ENCODE assay signal across 8 mouse cellular contexts in genomic region chr2:110017087-110017486, GRCm38 (mm10). TPM values are rescaled to one million over a fixed set of nuclear protein-coding genes. Genes with fewer than 3 reads are reported as not detected.
A peak's percentile ranks its signal among the peaks of the same experiment; 100 is the strongest.
DNase-seq lines count a peak whose midpoint lies in the region; ATAC-seq and TF ChIP-seq lines count a peak whose summit lies in the region.

No protein-coding gene starts in this region.

- no peak for TF ChIP-seq EP300 in liver, embryonic 14.5 days (IDR thresholded peaks at IDR 0.05; ENCODE audit: low read depth)

- no peaks in the 10 kb centered on the region for H3K4me1 ChIP-seq in spleen, adult 2 months (ENCODE audit: control insufficient read depth, insufficient read depth, insufficient read length)
- peaks cover 6 to 10% of the 10 kb centered on the region in 2 experiments for H3K4me1 ChIP-seq in liver, embryonic 14.5 days (replicated peaks; ENCODE audit: control insufficient read depth in 2 of 2, insufficient read depth in 2 of 2, low read length in 1 of 2)

- peak overlapping the region; percentile 88 for H3K4me3 ChIP-seq in gastrocnemius, adult 2 months
- peak overlapping the region; percentile 76; the same call in 1 of the 2 replicates for H3K4me3 ChIP-seq in spleen, adult 2 months (ENCODE audit: extremely low read depth, insufficient read depth, insufficient read length)
- H3K4me3 ChIP-seq in liver, embryonic 14.5 days (ENCODE audit: insufficient read depth in 1 of 2, low read depth in 2 of 2, low read length in 2 of 2), result peak overlapping the region; percentile 81 to 94

- peak overlapping the region; percentile 86 for H3K4me2 ChIP-seq in liver, embryonic 14.5 days (ENCODE audit: low read depth)

- TF ChIP-seq CTCF in gastrocnemius, adult 2 months (IDR thresholded peaks at IDR 0.05), result no peak
- no peak for TF ChIP-seq CTCF in spleen, adult 2 months (IDR thresholded peaks at IDR 0.05; ENCODE audit: extremely low read depth, insufficient read depth, insufficient read length, insufficient replicate concordance)
- no peak for TF ChIP-seq CTCF in liver, embryonic 14.5 days (IDR thresholded peaks at IDR 0.05; ENCODE audit: low read depth)

- DNase-seq in gastrocnemius, adult 2 months, result no peak
- DNase-seq in gastrocnemius, adult 18-20 months (ENCODE audit: low spot score), result no peak
- no peak for DNase-seq in spleen, adult 2 months (ENCODE audit: low read depth in 1 of 2, low spot score in 2 of 2)
- no peak for DNase-seq in spleen, adult 12 weeks (ENCODE audit: low spot score)
- no peak for DNase-seq in liver, embryonic 14.5 days (ENCODE audit: low read depth in 3 of 3, low spot score in 3 of 3)
- DNase-seq in c-Kit-positive CD71-positive TER-119-positive erythroid progenitor cells, embryonic 14.5 days (ENCODE audit: low spot score), result no peak
- no peak for DNase-seq in ovary, postnatal 10 days (ENCODE audit: low spot score)
- no peak for DNase-seq in gastrocnemius, adult 8-10 months (ENCODE audit: low spot score in 2 of 2)

- no peaks in the 10 kb centered on the region for H3K36me3 ChIP-seq in spleen, adult 2 months (ENCODE audit: control insufficient read depth, insufficient read depth, low read length)
- H3K36me3 ChIP-seq in liver, embryonic 14.5 days (replicated peaks; ENCODE audit: control insufficient read depth, insufficient read depth, low read depth), result peaks cover 8% of the 10 kb centered on the region

- intact Hi-C loops in gastrocnemius, adult 2 months (cut with DNase I), result no loop called here

- 42% methylated on average over 7 of the region's 7 CpGs for WGBS in spleen, adult 2 months
- 35% methylated on average over 7 of the region's 7 CpGs for WGBS in liver, embryonic 14.5 days (ENCODE audit: insufficient replicate concordance)

- H3K27ac ChIP-seq in gastrocnemius, adult 2 months, result peak overlapping the region; percentile 82; the same call in 1 of the 2 replicates
- H3K27ac ChIP-seq in spleen, adult 2 months (ENCODE audit: insufficient read depth, low read length), result no peak overlapping the region
- H3K27ac ChIP-seq in liver, embryonic 14.5 days, result no peak overlapping the region

- ATAC-seq in liver, embryonic 14.5 days (ENCODE audit: insufficient read depth), result no peak

- no peaks in the 10 kb centered on the region for H3K9me3 ChIP-seq in liver, embryonic 14.5 days (ENCODE audit: control insufficient read depth, low read length)

- no peaks in the 10 kb centered on the region for H3K27me3 ChIP-seq in spleen, adult 2 months (ENCODE audit: control insufficient read depth, insufficient read depth, low read length)
- H3K27me3 ChIP-seq in liver, embryonic 14.5 days (ENCODE audit: control insufficient read depth, insufficient read depth, low read length), result no peaks in the 10 kb centered on the region

- TF ChIP-seq POLR2A in spleen, adult 2 months (IDR thresholded peaks at IDR 0.05; ENCODE audit: low read depth, low read length), result no peak

- peak overlapping the region; percentile 90 for H3K9ac ChIP-seq in liver, embryonic 14.5 days (replicated peaks)

RNA-seq across cellular contexts. Expression of gene Ccdc34, which starts 0.5 kb away (rescaled TPM):
- 1 to 10 TPM; 2.5 to 3.2 TPM for total RNA-seq in gastrocnemius, adult 2 months (2021)
- total RNA-seq in gastrocnemius, adult 18-20 months (2021), result 1 to 10 TPM; 2.4 to 2.8 TPM
- polyA plus RNA-seq in spleen, adult 2 months (2012; rRNA removed), result 3.3 and 4.6 TPM in 2 replicates
- 11.3 and 19.6 TPM in 2 replicates for polyA plus RNA-seq in liver, embryonic 14.5 days (2012; rRNA removed)
- 22.8 and 27.0 TPM in 2 replicates for polyA plus RNA-seq in liver, embryonic 14.5 days (2014; fragmentation: Nextera tagmentation; extraction: Ambion mirVana)
- 1 to 10 TPM; 1.9 to 2.8 (median 2.4) TPM for total RNA-seq in gastrocnemius, adult 8-10 months (2022)
